Mouse (Mus musculus): Measurements from ENCODE around the gene Gm20431. TPM values are rescaled to one million over a fixed set of nuclear protein-coding genes. Genes with fewer than 3 reads are reported as not detected.

Gm20431 gene
- polyA plus RNA-seq, 1 experiment from 2014 or later: 11.5 TPM

GRCm38 (mm10) chr2:167599195-167599594 is 62.1 kb downstream of the Gm20431 start:
- 79% methylated on average over 5 of the region's 5 CpGs for whole genome bisulfite sequencing
- Histone ChIP-seq H3K36me3 (ENCODE audit: control insufficient read depth, insufficient read depth, low read length) (no peaks in the 10 kb centered on the region), H3K27ac (replicated peaks; ENCODE audit: low read depth, low read length) (no peak overlapping the region), H3K27me3 (ENCODE audit: control insufficient read depth, insufficient read depth, low read length) (no peaks in the 10 kb centered on the region; the same call in 1 of the 2 replicates), H3K4me2 (ENCODE audit: low read length) (no peak overlapping the region), H3K9ac (replicated peaks; ENCODE audit: low read length) (no peak overlapping the region), H3K4me1 (ENCODE audit: control insufficient read depth, insufficient read depth, low read length) (0 out of 2 replicates have a peak, but pooled peaks cover 5% of the 10 kb centered on the region), H3K9me3 (ENCODE audit: control insufficient read depth, low read length) (no peaks in the 10 kb centered on the region), H3K4me3 (replicated peaks; ENCODE audit: low read depth, low read length) (no peak overlapping the region)
- no peak for DNase-seq
- no peak for ATAC-seq (ENCODE audit: low FRiP score, low TSS enrichment)

- ATAC-seq (ENCODE audit: low FRiP score, low TSS enrichment) (peak; percentile 46; the same call in 1 of the 2 replicates), DNase-seq (no peak)
- Histone ChIP-seq H3K4me2 (ENCODE audit: low read length) (peak overlapping the region; percentile 42), H3K27ac (replicated peaks; ENCODE audit: low read depth, low read length) (no peak overlapping the region), H3K27me3 (ENCODE audit: control insufficient read depth, insufficient read depth, low read length) (no peaks in the 10 kb centered on the region; the same call in 1 of the 2 replicates), H3K9ac (replicated peaks; ENCODE audit: low read length) (peak overlapping the region; percentile 39; the same call in 1 of the 2 replicates), H3K4me1 (ENCODE audit: control insufficient read depth, insufficient read depth, low read length) (0 out of 2 replicates have a peak, but pooled peaks cover 5% of the 10 kb centered on the region), H3K9me3 (ENCODE audit: control insufficient read depth, low read length) (no peaks in the 10 kb centered on the region), H3K36me3 (ENCODE audit: control insufficient read depth, insufficient read depth, low read length) (no peaks in the 10 kb centered on the region), H3K4me3 (replicated peaks; ENCODE audit: low read depth, low read length) (no peak overlapping the region)
- WGBS: 27% methylated on average over 40 of the region's 40 CpGs
Measured at GRCm38 (mm10) chr2:167597492-167598186, 63.7 kb downstream of the Gm20431 start.

GRCm38 (mm10) chr2:167596726-167597491 is 64.4 kb downstream of the Gm20431 start:
- Histone ChIP-seq H3K9ac (replicated peaks; ENCODE audit: low read length) (peak overlapping the region; percentile 39; the same call in 1 of the 2 replicates), H3K9me3 (ENCODE audit: control insufficient read depth, low read length) (no peaks in the 10 kb centered on the region), H3K36me3 (ENCODE audit: control insufficient read depth, insufficient read depth, low read length) (no peaks in the 10 kb centered on the region), H3K4me1 (ENCODE audit: control insufficient read depth, insufficient read depth, low read length) (0 out of 2 replicates have a peak, but pooled peaks cover 5% of the 10 kb centered on the region), H3K4me3 (replicated peaks; ENCODE audit: low read depth, low read length) (no peak overlapping the region), H3K4me2 (ENCODE audit: low read length) (peak overlapping the region; percentile 42), H3K27me3 (ENCODE audit: control insufficient read depth, insufficient read depth, low read length) (no peaks in the 10 kb centered on the region; the same call in 1 of the 2 replicates), H3K27ac (replicated peaks; ENCODE audit: low read depth, low read length) (no peak overlapping the region)
- DNase-seq (no peak), ATAC-seq (ENCODE audit: low FRiP score, low TSS enrichment) (0 out of 2 replicates have a peak, but pooled peaks have one; percentile 11)
- 41% methylated on average over 27 of the region's 27 CpGs for WGBS

GRCm38 (mm10) chr2:167596262-167596661 is 65.0 kb downstream of the Gm20431 start:
- 0 out of 2 replicates have a peak, but pooled peaks cover 5% of the 10 kb centered on the region for H3K4me1 ChIP-seq (ENCODE audit: control insufficient read depth, insufficient read depth, low read length)
- H3K4me3 ChIP-seq (replicated peaks; ENCODE audit: low read depth, low read length): no peak overlapping the region
- WGBS: 61% methylated on average over 4 of the region's 4 CpGs
- no peaks in the 10 kb centered on the region for H3K9me3 ChIP-seq (ENCODE audit: control insufficient read depth, low read length)
- H3K9ac ChIP-seq (replicated peaks; ENCODE audit: low read length): no peak overlapping the region
- no peaks in the 10 kb centered on the region; the same call in 1 of the 2 replicates for H3K27me3 ChIP-seq (ENCODE audit: control insufficient read depth, insufficient read depth, low read length)
- no peaks in the 10 kb centered on the region for H3K36me3 ChIP-seq (ENCODE audit: control insufficient read depth, insufficient read depth, low read length)
- H3K4me2 ChIP-seq (ENCODE audit: low read length): no peak overlapping the region
- ATAC-seq (ENCODE audit: low FRiP score, low TSS enrichment) (no peak), DNase-seq (no peak)
- no peak overlapping the region for H3K27ac ChIP-seq (replicated peaks; ENCODE audit: low read depth, low read length)

- H3K4me3 ChIP-seq (replicated peaks; ENCODE audit: low read depth, low read length): no peak overlapping the region
- WGBS: 49% methylated on average over 14 of the region's 14 CpGs
- 0 out of 2 replicates have a peak, but pooled peaks cover 5% of the 10 kb centered on the region for H3K4me1 ChIP-seq (ENCODE audit: control insufficient read depth, insufficient read depth, low read length)
- H3K27ac ChIP-seq (replicated peaks; ENCODE audit: low read depth, low read length): no peak overlapping the region
- no peaks in the 10 kb centered on the region; the same call in 1 of the 2 replicates for H3K27me3 ChIP-seq (ENCODE audit: control insufficient read depth, insufficient read depth, low read length)
- H3K4me2 ChIP-seq (ENCODE audit: low read length): no peak overlapping the region
- H3K36me3 ChIP-seq (ENCODE audit: control insufficient read depth, insufficient read depth, low read length): no peaks in the 10 kb centered on the region
- no peaks in the 10 kb centered on the region for H3K9me3 ChIP-seq (ENCODE audit: control insufficient read depth, low read length)
- H3K9ac ChIP-seq (replicated peaks; ENCODE audit: low read length): no peak overlapping the region
- no peak for DNase-seq
- no peak for ATAC-seq (ENCODE audit: low FRiP score, low TSS enrichment)
Measured at GRCm38 (mm10) chr2:167595761-167596171, 65.5 kb downstream of the Gm20431 start.

GRCm38 (mm10) chr2:167594444-167594934 is 66.8 kb downstream of the Gm20431 start:
- Histone ChIP-seq H3K4me1 (ENCODE audit: control insufficient read depth, insufficient read depth, low read length) (0 out of 2 replicates have a peak, but pooled peaks cover 5% of the 10 kb centered on the region), H3K27ac (replicated peaks; ENCODE audit: low read depth, low read length) (no peak overlapping the region), H3K4me2 (ENCODE audit: low read length) (no peak overlapping the region), H3K36me3 (ENCODE audit: control insufficient read depth, insufficient read depth, low read length) (no peaks in the 10 kb centered on the region), H3K27me3 (ENCODE audit: control insufficient read depth, insufficient read depth, low read length) (no peaks in the 10 kb centered on the region; the same call in 1 of the 2 replicates), H3K4me3 (replicated peaks; ENCODE audit: low read depth, low read length) (no peak overlapping the region), H3K9ac (replicated peaks; ENCODE audit: low read length) (no peak overlapping the region), H3K9me3 (ENCODE audit: control insufficient read depth, low read length) (no peaks in the 10 kb centered on the region)
- ATAC-seq (ENCODE audit: low FRiP score, low TSS enrichment): no peak
- WGBS: 27% methylated on average over 10 of the region's 10 CpGs
- peak; percentile 48 for DNase-seq

- DNase-seq (no peak), ATAC-seq (ENCODE audit: low FRiP score, low TSS enrichment) (no peak)
- Histone ChIP-seq H3K4me1 (ENCODE audit: control insufficient read depth, insufficient read depth, low read length) (0 out of 2 replicates have a peak, but pooled peaks cover 5% of the 10 kb centered on the region), H3K4me2 (ENCODE audit: low read length) (no peak overlapping the region), H3K9me3 (ENCODE audit: control insufficient read depth, low read length) (no peaks in the 10 kb centered on the region), H3K27ac (replicated peaks; ENCODE audit: low read depth, low read length) (no peak overlapping the region), H3K36me3 (ENCODE audit: control insufficient read depth, insufficient read depth, low read length) (no peaks in the 10 kb centered on the region), H3K9ac (replicated peaks; ENCODE audit: low read length) (no peak overlapping the region), H3K4me3 (replicated peaks; ENCODE audit: low read depth, low read length) (no peak overlapping the region), H3K27me3 (ENCODE audit: control insufficient read depth, insufficient read depth, low read length) (no peaks in the 10 kb centered on the region; the same call in 1 of the 2 replicates)
- 91% methylated on average over 4 of the region's 4 CpGs for WGBS
Measured at GRCm38 (mm10) chr2:167593551-167594250, 67.6 kb downstream of the Gm20431 start.
